Mouse (Mus musculus) spleen, adult 2 months (tissue): ENCODE measurements around the gene Zfp664. TPM values are rescaled to one million over a fixed set of nuclear protein-coding genes. Genes with fewer than 3 reads are reported as not detected.
A peak's percentile ranks its signal among the peaks of the same experiment; 100 is the strongest.

ENCODE experiments used
- DNase-seq, 2 experiments: peaks; one replicate each; pipeline versions ENCODE4 v3.0.0 to v3.0.0-alpha.2; 2012 to 2021; ENCODE audit warnings: low spot score in 2 of 2, low read depth in 1 of 2
- H3K27ac ChIP-seq: fragments of 200-500 bp; 2 replicates; pipeline ENCODE4 v1.5.1; 2012; ENCODE audit warnings: low read length, inconsistent platforms; ENCODE audit not compliant: insufficient read depth
- H3K27me3 ChIP-seq: fragments of 200-500 bp; 2 replicates; pipeline ENCODE4 v1.6.1; 2012; ENCODE audit warnings: mild to moderate bottlenecking, moderate library complexity, low read length, inconsistent platforms; ENCODE audit not compliant: control insufficient read depth, insufficient read depth
- H3K36me3 ChIP-seq: fragments of 200-500 bp; 2 replicates; pipeline ENCODE4 v1.6.1; 2012; ENCODE audit warnings: mild to moderate bottlenecking, low read length, inconsistent platforms; ENCODE audit not compliant: control insufficient read depth, insufficient read depth
- H3K4me1 ChIP-seq: fragments of 200-500 bp; 2 replicates; pipeline ENCODE4 v1.6.1; 2011; ENCODE audit warnings: inconsistent platforms; ENCODE audit not compliant: control insufficient read depth, insufficient read depth, insufficient read length
- H3K4me3 ChIP-seq: fragments of 200-500 bp; 2 replicates; pipeline ENCODE4 v1.5.1; 2011; ENCODE audit warnings: mild to moderate bottlenecking, inconsistent platforms; ENCODE audit not compliant: insufficient read depth, insufficient read length; ENCODE audit errors: extremely low read depth
- CTCF ChIP-seq: fragments of 200-500 bp; IDR thresholded peaks from 2 replicates; pipeline ENCODE4 v1.5.1; 2011; ENCODE audit warnings: mild to moderate bottlenecking, inconsistent platforms; ENCODE audit not compliant: insufficient read depth, insufficient read length, insufficient replicate concordance; ENCODE audit errors: extremely low read depth
- POLR2A ChIP-seq: fragments of 200-500 bp; IDR thresholded peaks from 2 replicates; pipeline ENCODE4 v1.6.1; 2011; ENCODE audit warnings: low read depth, low read length, inconsistent platforms
- WGBS: fragments of 180-500 bp; shearing (Covaris S2); methylation state at CpG from one replicate; pipeline ENCODE4 v1.1.7; 2018; 5-methylcytosine and 5-hydroxymethylcytosine counted together
- polyA plus RNA-seq: library from polyadenylated mRNA; depleted of rRNA; stranded (reverse); fragments of >200 nt; gene quantifications from 2 replicates; pipeline ENCODE4 v1.2.3, GENCODE M21; 2012

Gene Zfp664
- polyA plus RNA-seq, 1 experiment: 7.9 TPM

DNA sequence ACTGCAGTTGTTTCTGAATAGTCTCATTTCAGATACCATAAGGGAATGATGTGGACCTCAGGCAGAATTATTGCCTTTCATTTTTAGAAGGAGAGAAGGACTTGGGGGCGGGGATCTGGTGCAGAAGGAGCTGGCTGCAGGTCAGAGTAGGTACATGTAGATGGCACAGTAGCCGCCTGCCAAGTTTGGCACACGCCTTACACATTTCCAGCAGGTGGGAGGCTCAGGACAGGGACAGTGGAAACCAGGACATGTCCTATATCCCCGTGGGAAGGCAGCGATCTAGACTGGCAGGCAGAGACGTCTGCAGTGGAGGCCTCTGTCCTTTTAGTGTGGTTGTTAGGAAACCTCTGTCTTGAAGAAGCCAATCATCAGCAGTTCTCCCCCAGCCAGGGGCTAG lies 17.3 kb downstream of the Zfp664 start:
- Histone ChIP-seq H3K4me1 (no peaks in the 10 kb centered on the region), H3K36me3 (peaks cover under 1% of the 10 kb centered on the region; the same call in 1 of the 2 replicates), H3K27ac (no peak overlapping the region), H3K27me3 (no peaks in the 10 kb centered on the region), H3K4me3 (no peak overlapping the region)
- TF ChIP-seq CTCF (no peak), POLR2A (no peak)
- 92% methylated on average over 6 of the region's 6 CpGs for WGBS
- DNase-seq: no peak

DNA sequence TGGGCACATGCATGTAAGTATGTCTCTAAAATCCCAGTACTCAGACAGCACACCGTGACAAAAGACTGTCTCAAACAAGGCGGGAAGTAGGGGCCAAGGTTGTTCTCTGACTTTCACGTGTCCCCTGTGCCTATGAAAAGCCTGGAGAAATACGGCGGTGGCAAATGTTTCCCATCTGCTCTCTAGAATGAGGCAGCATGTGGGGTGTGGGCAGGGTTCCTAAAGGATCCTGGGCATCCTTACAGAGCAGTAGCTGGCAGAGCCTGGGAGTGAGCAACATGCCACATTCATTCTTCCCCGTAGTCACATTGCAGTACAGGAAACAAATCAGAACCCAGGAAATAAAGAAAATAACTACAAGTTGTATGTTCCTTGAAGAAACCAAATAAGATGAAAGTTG lies 21.4 kb downstream of the Zfp664 start:
- DNase-seq: no peak
- 93% methylated on average over 6 of the region's 6 CpGs for WGBS
- Histone ChIP-seq H3K36me3 (peaks cover 12% of the 10 kb centered on the region), H3K27ac (no peak overlapping the region), H3K4me3 (no peak overlapping the region), H3K27me3 (no peaks in the 10 kb centered on the region), H3K4me1 (no peaks in the 10 kb centered on the region)
- TF ChIP-seq CTCF: no peak
- no peak for TF ChIP-seq POLR2A

DNA sequence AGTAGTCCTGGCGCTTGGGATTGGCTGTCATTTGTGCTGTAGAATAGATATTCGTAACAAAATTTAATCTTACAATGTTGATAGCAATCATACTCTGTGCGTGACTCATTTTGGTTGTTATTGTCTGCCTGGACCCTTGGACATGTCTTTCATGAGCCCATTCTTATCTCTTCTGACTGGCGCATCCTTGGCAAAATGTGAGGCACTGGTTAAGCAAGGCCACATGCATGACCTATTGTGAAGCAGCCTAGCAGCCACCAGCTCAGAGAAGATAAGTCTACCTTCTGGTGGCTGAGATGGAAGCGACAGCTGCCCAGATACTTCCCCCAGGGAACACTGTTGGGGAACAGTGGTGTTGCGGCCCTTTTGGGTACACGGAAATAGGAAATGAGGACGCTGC lies 26.2 kb downstream of the Zfp664 start:
- Histone ChIP-seq H3K4me1 (no peaks in the 10 kb centered on the region), H3K27me3 (no peaks in the 10 kb centered on the region), H3K36me3 (peaks cover 12% of the 10 kb centered on the region), H3K27ac (no peak overlapping the region), H3K4me3 (no peak overlapping the region)
- no peak for DNase-seq
- 95% methylated on average over 8 of the region's 8 CpGs for WGBS
- TF ChIP-seq CTCF: no peak
- no peak for TF ChIP-seq POLR2A

DNA sequence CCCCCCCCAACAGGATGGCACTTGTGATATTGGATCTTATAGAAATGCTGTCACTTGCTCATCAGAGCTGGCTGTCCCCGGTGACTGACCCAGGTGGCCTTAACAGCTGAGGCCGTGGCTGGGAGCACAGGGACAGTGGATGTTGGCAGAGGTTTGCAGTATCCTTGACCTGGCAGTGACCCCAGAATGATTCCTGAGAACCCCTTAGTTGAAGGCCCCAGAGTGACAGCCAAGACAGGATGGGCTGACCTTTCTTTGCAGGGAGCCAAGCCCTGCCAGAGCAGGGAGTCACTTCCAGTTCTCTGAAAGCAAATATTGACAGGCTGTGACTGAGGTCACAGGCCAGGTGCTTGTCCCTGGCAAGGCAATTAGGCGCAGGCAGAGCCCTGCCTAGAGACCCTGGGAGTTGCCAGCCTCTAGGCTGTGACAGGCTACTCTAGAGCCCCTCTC lies 29.5 kb downstream of the Zfp664 start:
- Histone ChIP-seq H3K27me3 (no peaks in the 10 kb centered on the region), H3K36me3 (0 out of 2 replicates have a peak, but pooled peaks cover 1% of the 10 kb centered on the region), H3K4me1 (no peaks in the 10 kb centered on the region), H3K27ac (no peak overlapping the region), H3K4me3 (no peak overlapping the region)
- DNase-seq: no peak
- no peak for TF ChIP-seq CTCF
- TF ChIP-seq POLR2A: no peak
- WGBS: 78% methylated on average over 3 of the region's 3 CpGs

DNA sequence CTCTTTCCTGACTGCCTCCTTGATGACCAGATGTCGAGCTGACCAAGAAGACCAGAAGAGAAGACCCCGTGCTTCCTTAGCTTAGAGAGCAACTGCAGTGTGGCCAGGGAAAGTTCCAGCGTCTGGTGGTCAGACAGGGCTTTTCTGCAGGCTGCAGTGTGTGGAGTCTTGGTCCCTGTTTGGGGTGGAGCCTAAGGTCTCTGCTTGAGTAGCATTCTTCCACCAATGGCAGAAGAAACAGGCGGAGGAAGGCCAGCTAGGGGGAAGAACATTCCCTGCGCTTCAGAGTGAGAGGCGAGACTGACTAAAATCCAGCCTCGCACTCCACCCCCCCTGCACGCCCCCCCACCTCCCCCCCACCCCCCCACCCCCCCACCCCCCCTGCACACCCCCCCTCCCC lies 33.6 kb downstream of the Zfp664 start:
- TF ChIP-seq POLR2A: no peak
- TF ChIP-seq CTCF: no peak
- Histone ChIP-seq H3K4me3 (no peak overlapping the region), H3K36me3 (no peaks in the 10 kb centered on the region), H3K27ac (no peak overlapping the region), H3K27me3 (no peaks in the 10 kb centered on the region), H3K4me1 (no peaks in the 10 kb centered on the region)
- WGBS: 86% methylated on average over 7 of the region's 8 CpGs
- DNase-seq: no peak

DNA sequence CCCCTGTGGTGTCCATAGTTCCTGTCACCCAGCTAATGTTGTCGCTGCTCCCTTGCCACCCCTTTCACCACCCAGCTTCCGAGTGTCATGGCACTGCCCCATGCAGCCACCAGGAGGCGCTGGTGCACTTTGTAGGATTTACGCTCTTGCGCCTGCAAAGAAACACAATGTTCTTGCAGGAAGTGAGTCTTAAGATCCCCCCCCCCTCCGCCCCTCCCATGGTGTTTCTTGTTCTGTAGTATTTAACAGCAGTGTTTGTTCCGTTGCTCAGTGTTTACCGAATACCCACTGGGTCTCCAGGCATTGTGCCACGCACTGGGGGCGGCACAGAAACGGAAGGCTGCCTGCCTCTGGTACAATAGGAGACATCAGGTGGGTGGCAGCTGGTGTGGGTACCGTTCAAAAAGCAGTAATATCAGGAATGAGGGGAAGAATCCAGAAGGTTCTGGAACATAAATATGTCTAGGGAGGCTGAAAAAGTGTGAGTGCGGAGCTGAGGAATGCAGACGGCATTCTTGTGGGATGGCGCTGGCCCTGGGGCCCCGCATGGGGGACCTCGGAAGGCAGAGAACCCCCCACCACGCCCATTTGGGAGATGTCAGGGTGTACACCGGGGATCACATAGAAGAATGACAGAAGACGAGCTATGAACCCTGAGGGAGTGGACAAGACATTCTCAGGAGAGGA lies 37.6 kb downstream of the Zfp664 start:
- Histone ChIP-seq H3K4me1 (no peaks in the 10 kb centered on the region), H3K27me3 (no peaks in the 10 kb centered on the region), H3K36me3 (no peaks in the 10 kb centered on the region), H3K4me3 (no peak overlapping the region; the same call in 1 of the 2 replicates), H3K27ac (no peak overlapping the region)
- TF ChIP-seq CTCF: peak; percentile 99
- TF ChIP-seq POLR2A: no peak
- DNase-seq: peak; percentile 66 to 79
- 24% methylated on average over 20 of the region's 20 CpGs for WGBS
